ENCODE assay signal across 17 mouse cellular contexts in the genomic region with DNA sequence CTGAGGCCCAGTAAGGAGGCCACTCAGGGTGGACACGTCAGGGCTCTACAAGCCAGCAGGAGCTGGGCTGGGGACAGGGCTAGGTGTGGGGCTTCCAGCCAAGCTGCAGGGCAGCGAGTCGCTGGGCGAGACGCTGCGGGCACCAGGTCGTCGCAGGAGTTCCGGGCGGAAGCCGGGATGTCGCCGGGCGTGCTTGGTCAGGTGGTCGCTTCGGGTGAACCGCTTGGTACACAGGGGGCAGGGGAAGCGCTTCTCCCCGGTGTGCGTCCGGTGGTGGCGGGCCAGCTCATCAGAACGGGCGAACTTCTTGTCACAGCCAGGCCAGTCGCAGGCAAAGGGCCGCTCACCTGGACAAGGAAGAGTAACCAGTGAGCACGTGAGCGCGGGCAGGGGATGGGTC. TPM values are rescaled to one million over a fixed set of nuclear protein-coding genes. Genes with fewer than 3 reads are reported as not detected.
DNase-seq lines count a peak whose midpoint lies in the region; ATAC-seq and TF ChIP-seq lines count a peak whose summit lies in the region.
"Had no signal": no experiment of that assay in that cellular context is flagged by ENCODE, and none has a peak within 500 bp of the region (broad histone marks: within the 10 kb centered on the region; RNA-seq: fewer than 3 reads in every experiment).

No protein-coding gene starts in this region.

- no peak for TF ChIP-seq POLR2A in olfactory bulb, adult 2 months (IDR thresholded peaks at IDR 0.05; ENCODE audit: insufficient read depth, low read depth, low read length)

- peak; percentile 60 for DNase-seq in cerebellum, adult 9-11 months
- no peak for DNase-seq in cerebellum, adult 11 months
- no peak for DNase-seq in hindbrain, embryonic 10.5 days (ENCODE audit: low spot score)
- DNase-seq in spleen, postnatal 4 days (ENCODE audit: low spot score in 2 of 2) = peak; percentile 32 to 73
- DNase-seq in spleen, adult 12 weeks (ENCODE audit: low spot score) = no peak
- DNase-seq in urinary bladder, adult 2 months (ENCODE audit: low spot score) = no peak
- DNase-seq: cerebellum, adult 2 months; kidney, postnatal 4 days; right cerebral cortex, postnatal 25 days had no signal

- TF ChIP-seq CTCF in olfactory bulb, adult 2 months (IDR thresholded peaks at IDR 0.05; ENCODE audit: insufficient read depth, low read depth, low read length) = no peak

- peak overlapping the region; percentile 41 for H3K4me3 ChIP-seq in hindbrain, embryonic 10.5 days
- no peak overlapping the region for H3K4me3 ChIP-seq in hindbrain, embryonic 13.5 days
- H3K4me3 ChIP-seq in olfactory bulb, adult 2 months (ENCODE audit: insufficient read depth, low read depth, low read length) = no peak overlapping the region
- H3K4me3 ChIP-seq: heart, embryonic 15.5 days; neural tube, embryonic 15.5 days had no signal

- peaks cover 72% of the 10 kb centered on the region for H3K4me1 ChIP-seq in hindbrain, embryonic 10.5 days (replicated peaks)
- peaks cover 62% of the 10 kb centered on the region for H3K4me1 ChIP-seq in hindbrain, embryonic 13.5 days (replicated peaks)
- peaks cover 78% of the 10 kb centered on the region for H3K4me1 ChIP-seq in olfactory bulb, adult 2 months (ENCODE audit: control insufficient read depth, insufficient read depth, low read length)

- WGBS in hindbrain, embryonic 10.5 days = 96% methylated on average over 29 of the region's 29 CpGs
- 96% methylated on average over 29 of the region's 29 CpGs for WGBS in hindbrain, embryonic 13.5 days
- WGBS in olfactory bulb, adult 2 months = 96% methylated on average over 29 of the region's 29 CpGs

- no peaks in the 10 kb centered on the region for H3K9me3 ChIP-seq in hindbrain, embryonic 10.5 days
- no peaks in the 10 kb centered on the region for H3K9me3 ChIP-seq in hindbrain, embryonic 13.5 days
- H3K9me3 ChIP-seq: heart, embryonic 15.5 days; limb, embryonic 12.5 days; neural tube, embryonic 15.5 days had no signal

- no peaks in the 10 kb centered on the region for H3K27me3 ChIP-seq in hindbrain, embryonic 10.5 days (ENCODE audit: insufficient read depth, poor library complexity, severe bottlenecking)
- H3K27me3 ChIP-seq in hindbrain, embryonic 13.5 days = no peaks in the 10 kb centered on the region
- H3K27me3 ChIP-seq: heart, embryonic 15.5 days; limb, embryonic 12.5 days; neural tube, embryonic 15.5 days had no signal

- no peak overlapping the region; the same call in 1 of the 2 replicates for H3K27ac ChIP-seq in hindbrain, embryonic 10.5 days
- no peak overlapping the region for H3K27ac ChIP-seq in hindbrain, embryonic 13.5 days
- H3K27ac ChIP-seq in olfactory bulb, adult 2 months (ENCODE audit: insufficient read depth, low read depth, low read length) = peak overlapping the region; percentile 94
- H3K27ac ChIP-seq: heart, embryonic 15.5 days; limb, embryonic 12.5 days; neural tube, embryonic 15.5 days had no signal

- peaks cover 12% of the 10 kb centered on the region for H3K36me3 ChIP-seq in hindbrain, embryonic 10.5 days
- H3K36me3 ChIP-seq in hindbrain, embryonic 13.5 days = peaks cover 10% of the 10 kb centered on the region
- H3K36me3 ChIP-seq: neural tube, embryonic 15.5 days had no signal

- H3K4me2 ChIP-seq in hindbrain, embryonic 13.5 days = no peak overlapping the region

- H3K9ac ChIP-seq in hindbrain, embryonic 13.5 days = no peak overlapping the region
- H3K9ac ChIP-seq: heart, embryonic 15.5 days; limb, embryonic 12.5 days; lung, embryonic 14.5 days; neural tube, embryonic 15.5 days had no signal

- ATAC-seq in hindbrain, embryonic 13.5 days (ENCODE audit: low FRiP score) = no peak
- ATAC-seq: midbrain, embryonic 16.5 days had no signal

RNA-seq across cellular contexts. Expression of a gene that starts 7.5 kb away (rescaled TPM):
- polyA plus RNA-seq in hindbrain, embryonic 10.5 days (2016; fragmentation: Nextera tagmentation; extraction: Ambion mirVana) = 33.3 and 38.5 TPM in 2 replicates
- 28.8 and 31.3 TPM in 2 replicates for polyA plus RNA-seq in hindbrain, embryonic 13.5 days (2015; fragmentation: Nextera tagmentation; extraction: Ambion mirVana)
- not detected in 2 replicates for polyA plus RNA-seq in olfactory bulb, adult 2 months (2012; ENCODE audit: insufficient read depth, insufficient read length, low replicate concordance, missing spikeins)
- polyA plus RNA-seq in urinary bladder, adult 2 months (2012; rRNA removed) = 21.2 and 26.6 TPM in 2 replicates

RNA-seq across cellular contexts. Expression of a gene that starts 8.2 kb away (rescaled TPM):
- 6.9 and 7.3 TPM in 2 replicates for polyA plus RNA-seq in hindbrain, embryonic 10.5 days (2016; fragmentation: Nextera tagmentation; extraction: Ambion mirVana)
- polyA plus RNA-seq in hindbrain, embryonic 13.5 days (2015; fragmentation: Nextera tagmentation; extraction: Ambion mirVana) = 4.6 and 4.9 TPM in 2 replicates
- not detected in 2 replicates for polyA plus RNA-seq in olfactory bulb, adult 2 months (2012; ENCODE audit: insufficient read depth, insufficient read length, low replicate concordance, missing spikeins)
- polyA plus RNA-seq in urinary bladder, adult 2 months (2012; rRNA removed) = 11.5 and 11.8 TPM in 2 replicates

RNA-seq across cellular contexts. Expression of a gene that starts 21.3 kb away (rescaled TPM):
- polyA plus RNA-seq in hindbrain, embryonic 10.5 days (2016; fragmentation: Nextera tagmentation; extraction: Ambion mirVana) = 89.1 and 109 TPM in 2 replicates
- polyA plus RNA-seq in hindbrain, embryonic 13.5 days (2015; fragmentation: Nextera tagmentation; extraction: Ambion mirVana) = 93.8 and 96.2 TPM in 2 replicates
- polyA plus RNA-seq in olfactory bulb, adult 2 months (2012; ENCODE audit: insufficient read depth, insufficient read length, low replicate concordance, missing spikeins) = not detected in 2 replicates
- polyA plus RNA-seq in urinary bladder, adult 2 months (2012; rRNA removed) = 66.0 and 67.1 TPM in 2 replicates

RNA-seq across cellular contexts. Expression of a gene that starts 30.0 kb away (rescaled TPM):
- 0.56 and 0.90 TPM in 2 replicates for polyA plus RNA-seq in hindbrain, embryonic 10.5 days (2016; fragmentation: Nextera tagmentation; extraction: Ambion mirVana)
- polyA plus RNA-seq in hindbrain, embryonic 13.5 days (2015; fragmentation: Nextera tagmentation; extraction: Ambion mirVana) = 1.2 and 1.3 TPM in 2 replicates
- polyA plus RNA-seq in olfactory bulb, adult 2 months (2012; ENCODE audit: insufficient read depth, insufficient read length, low replicate concordance, missing spikeins) = not detected in 2 replicates
- 0.03 TPM in 1 of 2 replicates, not detected in the other for polyA plus RNA-seq in urinary bladder, adult 2 months (2012; rRNA removed)
- polyA plus RNA-seq: thymus, postnatal 0 days had no signal

RNA-seq across cellular contexts. Expression of a gene that starts 33.8 kb away (rescaled TPM):
- polyA plus RNA-seq in hindbrain, embryonic 10.5 days (2016; fragmentation: Nextera tagmentation; extraction: Ambion mirVana) = 89.9 and 92.0 TPM in 2 replicates
- polyA plus RNA-seq in hindbrain, embryonic 13.5 days (2015; fragmentation: Nextera tagmentation; extraction: Ambion mirVana) = 65.1 and 67.5 TPM in 2 replicates
- polyA plus RNA-seq in olfactory bulb, adult 2 months (2012; ENCODE audit: insufficient read depth, insufficient read length, low replicate concordance, missing spikeins) = not detected in 2 replicates
- 40.3 and 46.2 TPM in 2 replicates for polyA plus RNA-seq in urinary bladder, adult 2 months (2012; rRNA removed)

Comparison
In these comparisons a context has a peak if more than half of its experiments do, and no peak if none do; other contexts are left out.
1. DNase-seq: peak in cerebellum, adult 9-11 months (single experiment) and spleen, postnatal 4 days (2 of 2); none in cerebellum, adult 11 months (single experiment), hindbrain, embryonic 10.5 days (single experiment), spleen, adult 12 weeks (single experiment) and urinary bladder, adult 2 months (single experiment).
2. RNA of a gene that starts 21.3 kb away (polyA plus RNA-seq): 89.1 to 109 TPM in hindbrain, embryonic 10.5 days, 93.8 to 96.2 TPM in hindbrain, embryonic 13.5 days and 66.0 to 67.1 TPM in urinary bladder, adult 2 months; not detected in olfactory bulb, adult 2 months; every median in the first group is over 10 times any median in the second.